Mouse (Mus musculus) macrophage (primary cell): Measurements from ENCODE around the gene Dcaf12l1. TPM values are rescaled to one million over a fixed set of nuclear protein-coding genes. Genes with fewer than 3 reads are reported as not detected.
"Not testable (repeated sequence)": the region's sequence is repeated elsewhere in the genome, so short reads cannot be mapped to it uniquely, and the experiment has no call there.

Experiments
- H3K27ac ChIP-seq: fragments of 350-480 bp; formaldehyde crosslinking; 2 replicates; pipeline ENCODE4 v1.9.0; 2021
- H3K36me3 ChIP-seq: fragments of 350-480 bp; formaldehyde crosslinking; 2 replicates; pipeline ENCODE4 v1.9.0; 2021; ENCODE audit errors: inconsistent target
- H3K4me3 ChIP-seq: fragments of 350-480 bp; formaldehyde crosslinking; 2 replicates; pipeline ENCODE4 v1.9.0; 2021; ENCODE audit errors: inconsistent target
- H3K79me2 ChIP-seq: fragments of 350-480 bp; formaldehyde crosslinking; 2 replicates; pipeline ENCODE4 v1.9.0; 2021; ENCODE audit errors: inconsistent target
- WGBS: methylation state at CpG from one replicate; pipeline ENCODE4 v1.1.7; 2026; ENCODE audit warnings: inconsistent platforms; ENCODE audit not compliant: missing documents; 5-methylcytosine and 5-hydroxymethylcytosine counted together
- polyA plus RNA-seq: library from polyadenylated mRNA; stranded (reverse); fragments of 250-400 nt; gene quantifications from 3 replicates; pipeline ENCODE4 v1.2.4, GENCODE M21; 2018; ENCODE audit warnings: inconsistent platforms
- total RNA-seq, 78 experiments: library from RNA; depleted of rRNA; stranded (reverse); fragments of 250-400 nt; gene quantifications; 1 replicate in 9 of 78; 2 replicates in 24 of 78; 3 replicates in 43 of 78; 4 replicates in 2 of 78; pipeline ENCODE4 v1.2.4; 2018; ENCODE audit warnings: inconsistent platforms in 56 of 78

Gene Dcaf12l1
- total RNA-seq (2018; cell fraction: chromatin; rRNA removed), result under 1 TPM in 1 of 26 experiments, not detected in 25; 0.57 TPM
- total RNA-seq (2018; cell fraction: cytosol; rRNA removed), result not detected
- under 1 TPM in 1 of 26 experiments, not detected in 25; 0.31 TPM for total RNA-seq (2018; cell fraction: nucleus; rRNA removed)
- polyA plus RNA-seq, result not detected in 3 replicates

DNA sequence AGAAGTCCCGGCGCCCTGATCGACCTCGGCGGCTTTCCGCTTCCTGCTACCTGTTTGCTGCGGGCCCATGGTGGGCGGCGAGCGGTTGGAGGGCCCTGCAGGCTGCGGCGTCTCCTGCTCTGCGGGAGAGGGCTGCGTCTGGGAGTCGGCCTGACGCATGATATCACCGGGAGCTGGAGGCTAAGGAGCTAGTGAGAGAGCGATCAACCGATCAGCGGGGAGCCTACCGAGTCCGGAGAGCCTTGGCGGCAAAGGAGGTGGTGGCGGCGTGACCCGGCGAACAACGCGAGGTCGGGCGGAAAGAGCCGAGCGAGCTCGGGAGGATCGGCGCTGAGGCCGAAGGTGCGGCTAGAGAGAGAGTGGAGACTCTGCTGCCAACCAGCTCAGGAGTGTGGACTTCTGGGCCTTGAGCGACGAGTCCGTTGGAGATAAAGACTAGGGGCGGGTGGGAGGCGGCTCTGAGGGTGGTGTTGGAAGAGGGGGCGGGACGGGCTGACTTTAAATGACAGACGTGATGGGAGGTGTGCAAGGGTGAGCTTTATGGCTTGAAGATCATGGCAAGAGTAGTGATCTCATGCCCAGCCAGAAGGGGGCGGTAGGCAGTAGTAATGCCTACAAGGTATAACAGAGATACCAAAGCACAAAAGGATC, at the start of gene Dcaf12l1:
Gene Dcaf12l1, minus strand, starts transcription at position 437 of the 651 bp plus-strand sequence.
- Histone ChIP-seq H3K36me3 (no peaks in the 10 kb centered on the region), H3K79me2 (no peaks in the 10 kb centered on the region), H3K4me3 (no peak within 1 kb of the TSS), H3K27ac (no peak within 1 kb of the TSS)
- WGBS, result 20% methylated on average over 12 of the region's 47 CpGs

DNA sequence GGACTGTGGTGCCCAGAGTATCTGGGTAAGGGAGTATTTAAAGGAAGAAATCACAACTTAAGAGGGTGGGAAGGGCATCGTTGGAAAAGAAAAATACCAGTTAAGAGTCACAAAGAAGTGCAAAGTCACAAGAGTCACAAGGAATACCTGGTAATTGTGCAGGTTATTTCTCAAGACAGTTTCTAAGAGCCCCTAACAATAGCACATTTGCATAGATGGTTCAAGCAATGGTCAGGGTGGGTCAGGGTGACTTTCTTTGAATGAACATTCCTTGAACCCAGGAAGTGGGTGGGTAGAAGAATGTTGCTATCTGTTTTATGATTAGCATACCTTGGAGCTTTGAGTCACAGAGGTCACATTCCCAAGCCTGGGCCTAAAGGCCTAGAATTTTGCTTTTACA, 19.4 kb upstream of the Dcaf12l1 start:
- not testable (repeated sequence) for H3K36me3 ChIP-seq, H3K4me3 ChIP-seq, H3K27ac ChIP-seq, H3K79me2 ChIP-seq
- 75% methylated on average over 1 of the region's 1 CpGs for WGBS

DNA sequence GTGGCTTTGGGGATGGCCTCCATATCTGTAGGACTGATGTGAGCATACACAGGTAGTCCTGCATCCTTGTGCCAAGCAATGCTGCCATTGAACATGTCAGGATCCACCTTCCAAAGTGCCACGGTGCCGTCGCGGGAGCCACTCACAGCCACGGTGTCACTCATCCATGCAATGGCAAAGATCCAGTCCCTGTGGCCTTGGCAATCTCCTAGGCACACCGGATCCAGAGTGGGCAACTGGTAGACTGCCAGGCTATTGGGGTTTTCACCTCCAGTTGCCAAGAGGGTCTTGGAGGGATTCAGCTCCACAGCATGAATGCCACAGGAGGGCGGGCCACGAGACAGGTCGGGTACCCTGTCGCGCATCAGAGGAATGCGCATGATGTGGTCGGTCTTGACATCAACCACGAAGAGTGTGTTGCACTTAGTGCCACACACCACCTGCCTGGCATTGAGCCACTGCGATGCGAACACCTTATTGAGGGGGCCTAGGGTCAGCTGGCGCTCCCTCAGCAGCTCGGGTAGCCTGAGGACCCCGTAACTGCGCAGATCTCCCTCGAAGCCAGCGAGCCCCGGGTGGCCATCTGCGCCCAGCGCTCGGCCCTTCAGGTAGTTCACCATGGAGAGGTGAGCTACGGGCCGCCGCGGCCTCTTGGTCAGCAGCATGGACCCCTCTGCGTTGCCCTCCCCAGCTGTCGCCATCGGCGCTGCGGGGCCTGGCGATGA, 799 bp downstream of the Dcaf12l1 start:
- Histone ChIP-seq H3K36me3 (no peaks in the 10 kb centered on the region), H3K27ac (no peak overlapping the region), H3K79me2 (no peaks in the 10 kb centered on the region), H3K4me3 (no peak overlapping the region)
- 60% methylated on average over 22 of the region's 36 CpGs for WGBS
